Mouse (Mus musculus) MEL (cell line): ENCODE results near the gene Dusp16. TPM values are rescaled to one million over a fixed set of nuclear protein-coding genes. Genes with fewer than 3 reads are reported as not detected.

Experiments
- DNase-seq: peaks from one replicate; pipeline ENCODE4 v3.0.0; 2011; ENCODE audit warnings: low read depth, low spot score
- H3K27ac ChIP-seq: 2 replicates; pipeline ENCODE4 v1.5.1; 2012; ENCODE audit warnings: low read depth, mild to moderate bottlenecking, control low read depth, low read length, moderate library complexity; ENCODE audit not compliant: control insufficient read depth
- H3K27me3 ChIP-seq, 2 experiments: fragments of 150-350 bp in 1 of 2; sonication (generic) in 1 of 2; 2 replicates each; pipeline ENCODE4 v1.6.1; 2012; ENCODE audit warnings: low read length in 2 of 2, mild to moderate bottlenecking in 2 of 2, improper control_type of control experiment in 1 of 2, moderate library complexity in 1 of 2; ENCODE audit not compliant: insufficient read depth in 2 of 2, control insufficient read depth in 1 of 2
- H3K36me3 ChIP-seq, 2 experiments: 2 replicates each; pipeline ENCODE4 v1.6.1; 2012 to 2014; ENCODE audit warnings: low read length in 2 of 2, improper control_type of control experiment in 1 of 2, inconsistent platforms in 1 of 2, mild to moderate bottlenecking in 1 of 2; ENCODE audit not compliant: insufficient read depth in 2 of 2, control insufficient read depth in 1 of 2
- H3K4me1 ChIP-seq, 2 experiments: fragments of 150-350 bp in 1 of 2; sonication (generic) in 1 of 2; 2 replicates each; pipeline ENCODE4 v1.6.1; 2012; ENCODE audit warnings: low read length in 2 of 2, improper control_type of control experiment in 1 of 2, mild to moderate bottlenecking in 1 of 2; ENCODE audit not compliant: insufficient read depth in 2 of 2, control insufficient read depth in 1 of 2
- H3K4me3 ChIP-seq, 2 experiments: fragments of 150-350 bp in 1 of 2; sonication (generic) in 1 of 2; 2 replicates each; pipeline ENCODE4 v1.5.1; 2012; ENCODE audit warnings: low read depth in 2 of 2, low read length in 2 of 2, mild to moderate bottlenecking in 2 of 2, moderate library complexity in 2 of 2, control low read depth in 1 of 2, improper control_type of control experiment in 1 of 2; ENCODE audit not compliant: control insufficient read depth in 1 of 2, insufficient read depth in 1 of 2
- H3K79me2 ChIP-seq: 2 replicates; pipeline ENCODE4 v1.6.1; 2012; ENCODE audit warnings: mild to moderate bottlenecking, low read length, moderate library complexity; ENCODE audit not compliant: control insufficient read depth, poor library complexity, insufficient read depth
- H3K9ac ChIP-seq: 2 replicates; pipeline ENCODE4 v1.6.1; 2012; ENCODE audit warnings: low read depth, mild to moderate bottlenecking, control low read depth, low read length, moderate library complexity; ENCODE audit not compliant: control insufficient read depth, poor library complexity, severe bottlenecking
- H3K9me3 ChIP-seq: fragments of 150-350 bp; sonication (generic); replicated peaks from 2 replicates; pipeline ENCODE4 v1.6.1; 2012; ENCODE audit warnings: mild to moderate bottlenecking, low read length, improper control_type of control experiment, moderate library complexity; ENCODE audit not compliant: insufficient read depth
- CHD2 ChIP-seq: IDR thresholded peaks from 2 replicates; pipeline ENCODE4 v1.6.1; 2011; ENCODE audit warnings: low read length, improper control_type of control experiment
- E2F4 ChIP-seq: IDR thresholded peaks from 2 replicates; pipeline ENCODE4 v1.6.1; 2011; ENCODE audit warnings: low read depth, low read length, improper control_type of control experiment, borderline replicate concordance
- ELF1 ChIP-seq: IDR thresholded peaks from 2 replicates; pipeline ENCODE4 v1.6.1; 2014; ENCODE audit warnings: low read depth, mild to moderate bottlenecking, inconsistent platforms, low read length, improper control_type of control experiment, moderate library complexity
- GABPA ChIP-seq: IDR thresholded peaks from 2 replicates; pipeline ENCODE4 v1.6.1; 2012; ENCODE audit warnings: low read depth, mild to moderate bottlenecking, inconsistent platforms, low read length, improper control_type of control experiment, moderate library complexity
- GATA1 ChIP-seq: IDR thresholded peaks from 2 replicates; pipeline ENCODE4 v1.6.1; 2011; ENCODE audit warnings: low read depth, low read length, improper control_type of control experiment
- JUND ChIP-seq: IDR thresholded peaks from 2 replicates; pipeline ENCODE4 v1.6.1; 2011; ENCODE audit warnings: low read depth, mild to moderate bottlenecking, improper control_type of control experiment, low read length
- MAFK ChIP-seq: IDR thresholded peaks from 2 replicates; pipeline ENCODE4 v1.6.1; 2011; ENCODE audit warnings: low read depth, mild to moderate bottlenecking, low read length, improper control_type of control experiment, borderline replicate concordance
- MAX ChIP-seq: IDR thresholded peaks from 2 replicates; pipeline ENCODE4 v1.6.1; 2011; ENCODE audit warnings: low read length, improper control_type of control experiment
- MAZ ChIP-seq: IDR thresholded peaks from 2 replicates; pipeline ENCODE4 v1.6.1; 2012; ENCODE audit warnings: low read depth, mild to moderate bottlenecking, inconsistent platforms, low read length, improper control_type of control experiment
- MEF2A ChIP-seq: IDR thresholded peaks from 2 replicates; pipeline ENCODE4 v1.6.1; 2014; ENCODE audit warnings: low read depth, mild to moderate bottlenecking, inconsistent platforms, low read length, improper control_type of control experiment; ENCODE audit not compliant: poor library complexity, insufficient replicate concordance, severe bottlenecking; ENCODE audit errors: extremely low read depth
- MXI1 ChIP-seq: IDR thresholded peaks from 2 replicates; pipeline ENCODE4 v1.6.1; 2011; ENCODE audit warnings: mild to moderate bottlenecking, low read depth, low read length, improper control_type of control experiment
- MYC ChIP-seq: IDR thresholded peaks from 2 replicates; pipeline ENCODE4 v1.6.1; 2011; ENCODE audit warnings: low read depth, mild to moderate bottlenecking, low read length, improper control_type of control experiment, moderate library complexity
- POLR2AphosphoS2 ChIP-seq: IDR thresholded peaks from 2 replicates; pipeline ENCODE4 v1.6.1; 2011; ENCODE audit warnings: low read length, improper control_type of control experiment
- RAD21 ChIP-seq: IDR thresholded peaks from 2 replicates; pipeline ENCODE4 v1.6.1; 2011; ENCODE audit warnings: mild to moderate bottlenecking, low read depth, low read length, improper control_type of control experiment
- RCOR1 ChIP-seq: IDR thresholded peaks from 2 replicates; pipeline ENCODE4 v1.6.1; 2012; ENCODE audit warnings: low read depth, mild to moderate bottlenecking, inconsistent platforms, low read length, improper control_type of control experiment
- TBP ChIP-seq: IDR thresholded peaks from 2 replicates; pipeline ENCODE4 v1.8.0; 2011; ENCODE audit warnings: low read depth, low read length, improper control_type of control experiment
- TCF12 ChIP-seq: IDR thresholded peaks from 2 replicates; pipeline ENCODE4 v1.6.1; 2014; ENCODE audit warnings: low read depth, mild to moderate bottlenecking, inconsistent platforms, low read length, improper control_type of control experiment, moderate library complexity
- ZKSCAN1 ChIP-seq: IDR thresholded peaks from 2 replicates; pipeline ENCODE4 v1.6.1; 2012; ENCODE audit warnings: low read depth, mild to moderate bottlenecking, inconsistent platforms, low read length, improper control_type of control experiment, moderate library complexity
- ZMIZ1 ChIP-seq: IDR thresholded peaks from 2 replicates; pipeline ENCODE4 v1.6.1; 2012; ENCODE audit warnings: low read depth, mild to moderate bottlenecking, inconsistent platforms, low read length, improper control_type of control experiment, moderate library complexity
- polyA plus RNA-seq, 2 experiments: library from polyadenylated mRNA; stranded (reverse) in 1 of 2; unstranded in 1 of 2; fragments of >175 nt in 1 of 2; fragments of >200 nt in 1 of 2; gene quantifications; 2 replicates each; pipeline versions ENCODE4 v1.2.1 to v1.2.4; 2012; ENCODE audit warnings: low replicate concordance in 2 of 2, low read depth in 1 of 2; ENCODE audit not compliant: insufficient read length in 2 of 2, insufficient read depth in 1 of 2, missing spikeins in 1 of 2
- total RNA-seq: library from RNA; depleted of rRNA; stranded (reverse); fragments of 300-350 nt; gene quantifications from 2 replicates; pipeline ENCODE4 v1.2.3, GENCODE M21; 2012

Dusp16 gene
- total and polyA plus RNA-seq, 3 experiments: 1.9 to 6.9 TPM; not detected in 1

- no peak for DNase-seq
- H3K4me3 ChIP-seq: no peak overlapping the region
- H3K9ac ChIP-seq: no peak overlapping the region
- no peaks in the 10 kb centered on the region for H3K36me3 ChIP-seq
- H3K79me2 ChIP-seq: no peaks in the 10 kb centered on the region
- peaks cover 2 to 3% of the 10 kb centered on the region in 2 experiments; a peak in 3 of 4 replicates for H3K27me3 ChIP-seq
- TF ChIP-seq GATA1: no peak
- TF ChIP-seq E2F4: no peak
- TF ChIP-seq ZMIZ1: no peak
- TF ChIP-seq MYC: no peak
- TF ChIP-seq RAD21: no peak
- no peak for TF ChIP-seq TCF12
- no peak for TF ChIP-seq CHD2
- TF ChIP-seq MAFK: no peak
- no peak for TF ChIP-seq RCOR1
- TF ChIP-seq MXI1: no peak
- no peak for TF ChIP-seq ELF1
- TF ChIP-seq POLR2AphosphoS2: no peak
- TF ChIP-seq TBP: no peak
- TF ChIP-seq MAZ: no peak
- TF ChIP-seq ZKSCAN1: no peak
- TF ChIP-seq GABPA: no peak
- no peak for TF ChIP-seq JUND
- no peak for TF ChIP-seq MEF2A
- H3K27ac ChIP-seq: no peak overlapping the region
- no peaks in the 10 kb centered on the region for H3K4me1 ChIP-seq
- no peaks in the 10 kb centered on the region for H3K9me3 ChIP-seq
Measured at GRCm38 (mm10) chr6:134807091-134807490, 14.7 kb upstream of the Dusp16 start.

DNA sequence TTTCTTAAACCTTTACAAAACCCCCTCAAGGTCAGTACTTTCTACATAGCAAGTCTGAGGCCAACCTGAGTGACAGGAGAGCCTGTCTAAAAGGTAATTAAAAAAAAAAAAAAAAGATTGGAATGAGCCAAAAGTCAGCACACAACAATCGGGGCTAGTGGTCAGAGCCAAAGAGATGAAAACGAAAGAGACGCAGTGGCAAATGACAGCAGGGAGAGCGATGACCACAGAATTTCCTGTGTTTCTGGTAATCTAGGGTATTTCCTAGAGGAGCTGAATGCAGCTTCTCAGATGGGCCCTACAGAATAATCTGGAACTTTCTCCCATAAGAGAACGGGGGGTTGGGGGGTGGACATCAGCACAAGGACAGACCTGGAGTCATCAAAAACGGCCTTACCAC is 13.7 kb upstream of the Dusp16 start:
- no peak overlapping the region for H3K4me3 ChIP-seq
- peaks cover 2 to 3% of the 10 kb centered on the region in 2 experiments for H3K27me3 ChIP-seq
- DNase-seq: no peak
- H3K36me3 ChIP-seq: no peaks in the 10 kb centered on the region
- no peaks in the 10 kb centered on the region for H3K4me1 ChIP-seq
- no peaks in the 10 kb centered on the region for H3K79me2 ChIP-seq
- H3K9me3 ChIP-seq: no peaks in the 10 kb centered on the region
- no peak overlapping the region for H3K9ac ChIP-seq
- no peak overlapping the region for H3K27ac ChIP-seq
- TF ChIP-seq MYC (no peak), MAX (no peak)
